Mouse (Mus musculus) hematopoietic stem cell, adult 5-6 weeks (primary cell): ENCODE data around the gene Fancg. TPM values are rescaled to one million over a fixed set of nuclear protein-coding genes. Genes with fewer than 3 reads are reported as not detected.

ENCODE experiments used
- ATAC-seq, 2 experiments: fragments of 125-278 bp in 1 of 2; replicated peaks in 1 of 2; 2 replicates each; pipeline ENCODE4 v1.8.0; 2016 to 2017; ENCODE audit warnings: inconsistent platforms in 2 of 2, mild to moderate bottlenecking in 2 of 2, moderate number of reproducible peaks in 2 of 2, low read depth in 1 of 2, moderate TSS enrichment in 1 of 2; ENCODE audit not compliant: low FRiP score in 2 of 2, poor library complexity in 2 of 2, severe bottlenecking in 2 of 2, insufficient read depth in 1 of 2, low TSS enrichment in 1 of 2
- total RNA-seq: library from RNA; stranded (forward); fragments of 172-1452, 232-1000 nt; gene quantifications from 2 replicates; pipeline ENCODE4 v1.2.3, GENCODE M21; 2017

Fancg gene
- 13.8 and 25.6 TPM in 2 replicates for total RNA-seq

DNA sequence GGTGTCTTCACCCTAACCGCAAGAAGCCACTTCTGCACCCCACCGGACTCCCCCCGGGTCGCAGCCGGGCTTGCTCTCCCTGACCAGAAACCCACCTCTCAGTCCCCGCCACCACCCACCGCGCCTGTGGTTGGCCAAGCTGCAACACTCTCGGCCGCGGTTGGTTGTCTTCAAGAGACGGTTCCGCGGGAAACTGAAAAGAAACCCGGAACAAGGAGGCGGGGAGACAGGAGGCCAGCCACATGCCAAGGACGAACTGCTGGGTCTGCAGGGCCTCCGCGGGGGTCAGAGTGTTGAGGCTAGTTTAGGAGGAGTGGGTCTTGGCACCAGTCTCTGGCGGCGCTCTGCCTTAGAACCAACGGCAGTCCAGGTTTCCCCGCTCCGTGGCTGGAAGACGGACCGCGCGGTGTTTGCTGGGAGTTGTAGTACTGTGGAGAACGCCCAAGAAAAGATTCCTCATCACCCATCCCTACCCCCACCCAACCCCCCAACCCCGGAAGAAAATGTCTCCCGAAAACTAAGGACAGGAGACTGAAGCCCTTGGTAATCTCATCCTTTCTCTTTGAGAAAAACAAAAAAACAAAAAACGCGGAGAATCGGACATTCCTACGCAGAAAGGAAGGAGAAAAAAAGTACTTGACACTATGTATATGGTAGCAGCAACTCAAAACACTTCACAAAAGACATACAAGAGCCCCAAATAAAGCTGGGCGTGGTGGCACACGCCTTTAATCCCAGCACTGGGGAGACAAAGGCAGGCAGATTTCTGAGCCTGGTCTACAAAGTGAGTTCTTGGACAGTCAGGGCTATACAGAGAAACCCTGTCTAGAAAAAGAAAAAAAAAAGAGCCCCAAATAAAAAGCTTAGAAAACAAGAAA is at the start of gene Fancg:
Gene Fancg (minus strand): TSS at position 346 of the 878 bp plus-strand sequence.
- peak; percentile 72 to 90 for ATAC-seq

DNA sequence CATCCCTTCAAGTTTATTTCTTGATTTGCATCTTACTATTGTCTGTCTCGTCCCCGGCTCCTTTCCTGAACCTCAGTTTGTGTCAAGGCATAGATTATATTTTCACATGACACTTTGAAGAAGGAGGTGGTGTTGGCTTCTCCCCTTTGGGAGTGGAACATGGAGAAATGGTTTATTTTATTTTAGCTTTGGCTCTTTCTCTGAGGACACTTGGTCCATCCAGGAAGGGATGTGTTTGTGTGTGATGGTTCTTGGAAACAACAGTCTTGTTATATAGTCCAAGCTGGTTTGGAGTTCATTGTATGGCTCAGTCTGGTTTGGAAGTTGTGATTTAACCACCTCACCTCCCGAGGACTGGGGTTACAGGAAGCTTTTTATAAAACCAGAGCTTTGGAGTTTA is 49.4 kb upstream of the Fancg start:
- no peak for ATAC-seq

DNA sequence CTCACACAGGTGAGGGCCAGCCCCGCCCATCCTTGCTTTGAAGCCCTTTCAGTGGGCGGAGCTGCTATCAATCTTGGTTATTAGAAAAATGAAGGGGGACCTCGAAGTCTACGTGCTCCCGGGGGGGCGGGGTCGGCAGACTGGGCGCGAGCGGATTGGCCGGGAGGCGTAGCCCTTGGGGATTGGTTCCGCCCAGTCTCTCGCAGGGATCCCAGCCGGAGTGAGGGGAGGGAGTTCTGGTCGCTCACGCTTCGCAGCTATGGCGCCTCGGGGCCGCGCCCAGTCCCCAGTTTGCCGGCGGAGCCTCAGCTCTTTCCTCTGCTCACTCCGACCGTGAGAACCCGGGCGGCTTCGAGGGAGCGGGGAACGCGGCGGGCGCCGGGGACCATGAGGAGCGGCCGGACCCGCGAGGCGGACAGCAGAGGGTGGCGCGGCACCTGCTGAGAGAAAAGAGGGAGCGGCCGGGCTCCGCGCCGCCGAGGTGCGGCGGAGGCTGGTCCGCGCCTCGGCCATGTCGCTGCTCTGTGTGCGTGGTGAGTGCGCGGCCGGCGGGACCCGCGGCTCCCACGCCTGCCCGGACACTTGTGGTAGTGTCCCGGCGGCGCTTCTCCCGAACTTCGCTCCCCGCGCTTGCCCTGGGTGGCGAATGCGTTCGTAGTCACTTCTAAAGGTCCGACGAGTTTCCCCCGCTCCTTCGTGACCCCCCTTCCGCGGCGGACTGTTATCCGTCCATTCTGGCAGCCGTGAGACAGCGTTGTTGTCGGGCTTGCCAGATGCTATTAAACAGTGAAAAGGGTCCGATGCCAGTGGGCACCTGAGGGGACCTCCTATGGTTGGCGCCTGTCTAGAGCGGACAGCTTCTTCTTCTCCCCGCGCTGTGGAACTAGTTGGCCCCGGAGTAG is 48.7 kb upstream of the Fancg start, which contains the start of gene Unc13b:
Gene Unc13b (plus strand): TSS at position 201 of the 902 bp plus-strand sequence.
- ATAC-seq: peak; percentile 96 to 97

DNA sequence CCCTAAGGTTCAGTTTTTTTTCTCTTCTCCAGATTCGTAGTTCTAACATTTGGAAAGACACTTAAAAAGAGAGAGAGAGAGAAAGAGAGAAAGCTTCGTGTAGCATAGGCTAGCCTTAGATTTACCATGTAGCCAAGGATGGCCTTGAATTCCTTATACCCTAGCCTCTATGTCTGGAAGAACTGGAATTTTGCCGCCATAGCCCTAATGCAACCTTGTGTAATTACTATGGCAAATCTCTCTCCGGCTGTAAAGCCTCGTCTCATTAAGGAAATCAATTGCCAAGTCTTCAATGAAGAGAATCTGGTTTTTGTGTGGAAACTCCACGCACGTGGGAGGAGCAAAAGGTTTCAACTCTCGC is 48.1 kb upstream of the Fancg start:
- ATAC-seq: no peak

DNA sequence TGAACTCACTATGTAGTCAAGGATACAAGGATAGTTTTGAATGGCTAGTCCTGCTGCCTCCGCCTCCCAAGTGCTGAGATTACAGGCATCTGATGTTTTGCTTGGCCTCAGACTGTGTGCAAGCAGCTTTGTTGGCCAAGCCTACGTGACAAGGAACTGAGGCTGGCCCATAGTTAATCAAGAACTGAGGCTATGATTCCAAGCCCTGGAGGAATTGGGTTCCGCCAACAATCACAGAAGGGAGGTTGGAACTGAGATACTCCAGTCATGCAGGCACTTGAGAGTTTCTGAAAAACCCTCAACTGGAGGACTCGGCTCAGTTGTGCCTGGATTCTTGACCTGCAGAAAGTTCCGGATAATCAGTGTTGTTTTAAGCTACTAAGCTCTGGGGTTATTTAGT is 47.3 kb upstream of the Fancg start:
- ATAC-seq: no peak

DNA sequence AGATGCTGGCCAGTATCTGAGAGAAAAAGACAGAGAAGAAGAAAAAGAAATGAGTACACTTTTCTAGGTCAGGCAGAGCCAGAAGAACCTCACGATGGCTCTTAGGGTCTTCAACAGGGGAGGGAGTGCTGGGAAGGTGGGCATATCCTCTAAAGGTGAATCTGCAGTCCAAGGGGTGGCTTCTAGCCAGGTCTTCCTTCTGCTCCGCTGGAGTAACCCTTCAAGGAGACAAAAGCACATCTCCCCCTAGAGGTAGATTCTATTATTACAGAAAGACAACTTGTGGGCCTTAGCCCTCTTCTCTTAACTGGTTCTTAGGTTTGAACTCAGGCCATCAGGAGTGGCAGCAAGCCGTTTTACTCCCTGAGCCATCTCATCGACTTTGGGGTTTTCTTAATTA is 42.3 kb upstream of the Fancg start:
- ATAC-seq: peak; percentile 56 to 83

DNA sequence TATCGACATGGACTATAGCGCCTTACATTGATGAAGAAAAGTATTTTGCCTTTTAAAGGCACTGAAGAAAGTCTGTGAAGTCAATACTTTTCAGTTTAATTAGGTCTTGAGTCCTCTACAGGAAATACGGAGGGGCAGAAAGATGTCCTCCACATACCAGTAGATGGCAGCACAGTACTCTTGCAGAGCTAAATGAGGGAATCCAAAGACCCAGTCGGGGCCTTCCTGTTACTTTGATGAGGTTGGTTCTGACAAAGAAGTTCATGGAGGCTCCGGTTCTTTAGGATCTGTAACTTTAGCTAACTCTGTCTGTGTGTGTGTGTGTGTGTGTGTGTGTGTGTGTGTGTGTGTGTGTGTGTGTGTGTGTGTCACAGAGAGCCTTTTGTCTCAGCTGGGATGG is 36.9 kb upstream of the Fancg start:
- ATAC-seq: peak in 1 of 2 experiments; percentile 39; a peak in 1 of 4 replicates

DNA sequence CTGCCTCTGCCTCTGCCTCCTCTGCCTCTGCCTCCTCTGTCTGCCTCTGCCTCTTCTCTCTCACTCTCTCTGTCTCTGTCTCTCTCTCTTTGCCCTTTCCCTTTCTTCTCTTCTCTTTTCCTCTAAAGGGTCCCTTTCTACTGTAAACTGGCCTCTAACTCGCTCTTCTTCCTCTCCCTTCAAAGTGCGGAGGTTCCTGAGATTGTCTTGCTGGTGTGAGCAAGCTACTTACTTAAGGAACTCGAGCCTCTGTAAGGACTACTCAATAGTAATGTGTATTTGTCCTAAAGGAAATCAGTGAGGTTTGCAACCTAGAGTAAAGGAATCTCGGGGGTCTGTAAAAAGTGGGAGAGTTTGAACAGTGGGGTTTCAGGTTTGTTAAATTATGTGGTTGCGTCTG is 36.3 kb upstream of the Fancg start:
- ATAC-seq: no peak

DNA sequence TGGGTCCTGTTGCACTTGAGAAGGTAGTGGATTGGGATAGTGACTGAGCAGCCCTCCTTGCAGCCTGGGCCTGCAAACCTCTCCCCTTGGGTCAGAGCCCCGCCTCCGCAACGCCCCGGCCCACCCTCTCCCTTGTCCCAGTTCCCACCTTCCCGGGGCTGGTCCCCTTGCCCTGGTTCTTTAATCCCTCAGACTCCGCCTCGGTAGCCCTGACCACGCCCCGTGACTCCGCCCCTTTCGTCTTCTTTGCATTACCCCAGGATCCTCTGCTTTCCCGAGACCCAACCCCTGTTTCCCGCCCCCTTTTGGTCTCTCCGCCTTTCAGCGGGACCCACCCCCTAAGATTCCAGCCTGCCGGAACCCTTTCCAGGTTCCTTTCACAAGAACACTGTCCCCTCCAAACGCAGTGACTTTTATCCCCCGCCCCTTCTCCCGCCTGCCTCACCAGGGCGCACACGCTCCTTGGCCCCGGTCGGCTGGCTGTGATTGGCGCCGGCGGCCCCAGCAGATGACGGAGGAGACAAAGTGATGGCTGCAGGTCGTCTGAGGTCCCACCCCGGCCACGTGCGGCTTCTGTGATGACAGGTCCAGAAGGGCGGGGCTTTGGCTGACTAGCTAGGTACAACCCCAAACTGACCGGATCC is 35.5 kb upstream of the Fancg start, which contains the start of gene Fam214b:
Gene Fam214b (minus strand): TSS at position 562 of the 644 bp plus-strand sequence.
- ATAC-seq: peak; percentile 77 to 83

DNA sequence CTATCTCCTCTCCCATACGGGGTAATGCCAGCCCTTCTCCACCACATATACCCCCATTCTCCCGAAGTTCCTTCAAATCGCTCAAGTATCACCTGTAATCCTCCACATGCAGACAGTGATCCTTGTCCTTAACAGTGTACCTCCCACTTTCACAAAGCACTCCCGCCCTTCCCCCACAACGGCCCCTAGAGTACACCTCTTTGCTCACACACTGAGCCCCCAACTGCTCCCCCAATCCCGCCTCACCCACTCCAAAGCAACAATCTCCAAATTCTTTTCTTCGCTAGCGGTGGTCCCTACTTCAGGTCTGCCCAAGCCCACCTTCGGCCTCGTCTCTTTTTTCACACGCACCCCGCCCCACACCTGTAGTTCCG is 35.0 kb upstream of the Fancg start:
- no peak for ATAC-seq

DNA sequence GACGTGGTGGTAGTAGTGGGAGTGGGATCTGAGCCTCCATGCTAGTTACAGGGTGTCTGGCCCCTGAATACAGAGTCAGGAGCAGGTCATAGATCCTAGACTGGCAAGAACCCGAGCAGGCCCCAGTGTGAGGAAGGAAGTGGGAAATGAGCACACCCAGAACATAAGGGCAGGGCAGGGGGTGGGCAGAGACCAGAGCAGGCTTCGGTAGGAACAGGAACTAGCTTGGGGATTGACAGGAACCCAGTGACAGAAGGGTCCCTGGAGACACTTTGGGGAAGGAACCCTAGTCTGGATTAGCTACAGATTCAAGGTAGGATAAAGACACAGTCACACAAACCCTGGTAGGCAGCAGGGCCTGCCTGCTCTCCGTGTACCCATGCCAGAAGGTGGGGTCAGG is 34.4 kb upstream of the Fancg start:
- ATAC-seq: peak; percentile 23 to 30

DNA sequence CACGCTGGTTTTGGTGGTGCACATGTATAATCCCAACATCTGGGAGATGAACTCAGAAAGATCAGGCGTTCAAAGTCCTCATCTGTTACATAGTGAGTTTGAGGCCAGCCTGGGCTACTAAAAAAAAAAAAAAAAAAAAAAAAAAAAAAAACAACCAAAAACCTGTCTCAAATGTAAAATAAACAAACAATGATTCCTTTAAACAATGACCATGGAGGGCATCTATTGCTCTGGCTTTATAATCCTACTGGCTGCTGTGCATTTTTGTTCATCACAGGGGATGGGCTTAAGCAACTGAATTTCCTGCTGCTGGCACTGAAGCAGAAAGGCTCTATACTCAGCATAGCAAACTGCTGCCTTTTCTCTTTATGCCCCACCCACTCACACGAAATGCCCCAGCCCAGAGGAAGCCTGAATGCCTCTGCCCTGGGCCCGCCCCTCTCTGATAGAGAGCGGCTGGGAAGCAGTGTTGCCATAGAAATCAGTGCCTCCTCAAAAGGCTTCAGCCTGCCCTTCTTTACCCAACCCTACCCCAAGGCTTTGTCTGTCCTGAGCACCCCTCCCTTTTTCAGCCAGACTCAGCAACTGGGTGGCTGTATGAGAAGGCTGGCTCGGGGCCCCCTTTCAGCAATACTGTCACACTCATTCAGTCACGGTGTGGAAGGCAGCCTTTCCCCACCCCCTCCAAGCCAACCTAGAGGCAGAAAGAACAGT is 33.5 kb upstream of the Fancg start:
- peak; percentile 7 to 23; a peak in 3 of 4 replicates for ATAC-seq

DNA sequence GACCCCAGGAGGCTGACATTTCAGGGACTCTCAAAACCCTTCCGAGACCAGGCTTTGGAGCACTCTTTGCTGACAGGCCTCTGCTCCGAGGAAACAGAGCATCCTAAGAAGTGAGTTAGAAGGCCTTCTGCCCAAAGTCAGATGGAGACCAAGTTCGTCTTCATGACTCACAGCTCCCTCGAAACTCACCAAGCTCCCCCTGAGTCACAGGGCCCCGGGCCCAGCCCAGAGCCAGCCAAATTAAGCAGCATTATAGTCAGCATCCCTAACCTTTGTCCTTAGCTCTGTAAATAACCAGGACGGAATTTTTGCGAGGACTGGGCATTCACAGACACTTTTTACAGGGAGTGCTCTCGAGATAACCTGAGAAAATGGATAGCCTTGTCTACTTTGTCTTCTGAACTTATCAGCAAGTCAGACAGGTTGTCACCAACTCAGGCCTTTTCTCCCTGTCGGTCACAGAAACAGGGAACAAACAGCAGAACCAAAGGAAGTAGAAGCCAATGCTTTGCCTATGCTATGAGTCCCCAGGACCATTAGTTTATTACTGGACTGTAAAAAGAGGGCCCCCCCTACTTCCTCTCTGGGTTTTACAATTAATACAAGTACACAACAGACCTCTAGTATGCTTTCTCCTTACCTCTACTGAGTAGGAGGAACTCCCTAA is 30.7 kb upstream of the Fancg start:
- no peak for ATAC-seq

DNA sequence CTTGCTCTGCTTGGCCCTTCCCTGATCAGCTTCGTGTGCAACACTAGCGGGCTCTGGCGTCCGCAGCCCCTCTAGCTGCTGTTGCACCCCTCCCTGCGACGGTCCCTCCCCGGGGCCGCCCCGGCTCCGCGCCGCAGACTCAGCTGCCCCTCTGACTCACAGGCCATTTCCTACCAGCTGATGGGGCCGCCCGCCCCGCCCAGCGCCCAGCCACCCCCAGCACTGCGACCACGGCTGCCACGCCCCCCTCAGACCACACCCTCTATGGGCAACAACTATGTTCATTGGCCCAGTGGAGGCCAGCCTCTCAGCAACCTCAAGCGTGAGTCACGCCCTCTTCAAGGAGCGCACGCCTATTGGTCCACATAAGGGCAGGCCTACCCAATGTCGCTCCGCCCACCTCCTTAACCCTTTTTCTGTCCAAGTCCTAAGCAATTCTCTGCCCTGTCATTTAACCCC is 29.8 kb upstream of the Fancg start:
- peak; percentile 91 to 94 for ATAC-seq

DNA sequence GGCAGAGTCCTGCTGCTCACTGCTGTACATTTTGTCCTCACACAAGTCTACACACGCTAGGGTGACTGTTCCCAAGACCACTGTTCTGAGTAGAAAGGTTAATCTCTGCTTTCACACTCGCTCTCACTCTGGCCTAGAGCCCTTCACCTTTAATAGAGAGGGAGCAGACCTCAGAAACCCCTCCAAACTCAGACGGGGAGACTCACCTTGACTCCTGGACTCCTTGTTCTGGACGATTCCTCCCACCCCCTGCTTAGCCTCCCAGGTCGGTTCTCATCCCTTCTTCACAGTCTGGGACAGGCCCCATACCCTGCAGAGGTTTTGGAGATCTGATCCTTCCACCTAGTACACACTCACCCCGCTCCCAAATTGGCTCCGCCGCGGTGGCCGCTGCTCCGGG is 29.3 kb upstream of the Fancg start:
- ATAC-seq: no peak

DNA sequence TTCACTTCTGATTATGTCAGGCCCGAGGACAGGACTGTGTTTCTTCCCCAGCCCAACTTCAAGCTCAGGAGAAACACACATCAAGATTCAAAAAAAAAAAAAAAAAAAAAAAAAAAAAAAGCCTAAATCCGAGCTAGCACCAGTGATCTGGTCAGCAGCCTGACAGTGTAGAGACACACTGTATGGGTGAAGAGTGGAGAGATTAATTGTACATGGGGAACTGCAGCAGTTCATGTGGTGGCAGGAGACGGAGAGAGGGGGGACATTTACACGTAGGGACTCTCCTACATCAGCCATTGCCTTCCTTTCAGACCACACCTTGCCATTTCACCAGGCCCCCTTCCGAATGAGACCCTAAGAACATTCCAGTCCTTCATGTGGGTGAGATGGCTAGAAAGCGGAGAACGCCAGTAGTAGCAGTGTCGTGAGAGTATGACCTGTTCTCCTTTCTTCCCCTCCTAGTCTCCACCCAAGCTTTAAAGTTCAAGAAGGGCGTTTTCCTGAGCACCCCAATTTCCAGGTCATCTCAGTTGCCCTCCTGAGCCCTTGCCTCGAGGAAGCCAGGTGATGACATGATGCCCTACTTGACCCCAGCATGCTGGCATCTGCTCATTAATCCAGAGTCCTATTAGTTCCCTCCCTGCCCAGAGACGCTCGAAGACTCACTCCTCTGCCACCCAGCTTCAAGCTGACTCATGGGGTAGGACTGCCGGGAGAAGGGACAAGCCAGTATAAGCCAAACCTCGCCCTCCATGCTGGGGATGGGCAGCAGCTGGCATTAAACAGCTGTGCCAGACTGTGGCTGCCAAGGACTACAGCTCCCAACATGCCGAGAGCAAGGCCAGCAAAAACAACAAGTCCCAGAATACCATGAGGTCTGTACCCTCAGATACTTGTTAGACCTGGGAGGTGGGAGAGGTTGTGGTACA is 28.5 kb upstream of the Fancg start:
- ATAC-seq: no peak
